Mouse (Mus musculus) T-helper 17 cell (primary cell): ENCODE results near the gene Rab2b.

Experiments used
- in situ Hi-C, 2 experiments: fragments of 300-600 bp; cut with MboI, MseI; formaldehyde crosslinking; loops; 1 replicate in 1 of 2; 2 replicates in 1 of 2; pipeline ENCODE4 v1.15.1; 2025; ENCODE audit warnings: high pct_unique_total_duplicates in 2 of 2

Rab2b gene

GRCm38 (mm10) chr14:52283629-52284028 lies 4.3 kb upstream of the Rab2b start:
- in situ Hi-C loops: no loop called here

GRCm38 (mm10) chr14:52279747-52280120 lies 389 bp upstream of the Rab2b start:
- in situ Hi-C loops: no loop called here

GRCm38 (mm10) chr14:52277210-52277609 lies 2.1 kb downstream of the Rab2b start:
- in situ Hi-C loops: no loop called here

- in situ Hi-C loops: no loop called here
Observed at GRCm38 (mm10) chr14:52272781-52273180, 6.6 kb downstream of the Rab2b start.

- in situ Hi-C loops: loop anchor here in 1 of 2 experiments (10.0 kb wide), 1 partner anchor 1193 kb away; no protein-coding TSS in a partner anchor
Observed at GRCm38 (mm10) chr14:52257484-52258213, 21.7 kb downstream of the Rab2b start, which contains the start of gene Chd8. Gene Chd8, minus strand, starts transcription at chr14:52257780.

- in situ Hi-C loops: loop anchor here in 1 of 2 experiments (10.0 kb wide), 1 partner anchor 1192 kb away; no protein-coding TSS in a partner anchor
Observed at GRCm38 (mm10) chr14:52256311-52257175, 22.8 kb downstream of the Rab2b start.

- in situ Hi-C loops: no loop called here
Observed at GRCm38 (mm10) chr14:52246129-52246528, 33.2 kb downstream of the Rab2b start.

- in situ Hi-C loops: no loop called here
Observed at GRCm38 (mm10) chr14:52244690-52245042, 34.7 kb downstream of the Rab2b start.

GRCm38 (mm10) chr14:52244041-52244689 lies 35.2 kb downstream of the Rab2b start:
- in situ Hi-C loops: no loop called here

GRCm38 (mm10) chr14:52236216-52236615 lies 43.1 kb downstream of the Rab2b start:
- in situ Hi-C loops: no loop called here

- in situ Hi-C loops: no loop called here
Observed at GRCm38 (mm10) chr14:52235165-52235564, 44.2 kb downstream of the Rab2b start.

GRCm38 (mm10) chr14:52232249-52232648 lies 47.1 kb downstream of the Rab2b start:
- in situ Hi-C loops: no loop called here

GRCm38 (mm10) chr14:52225972-52226371 lies 53.4 kb downstream of the Rab2b start:
- in situ Hi-C loops: no loop called here

- in situ Hi-C loops: no loop called here
Observed at GRCm38 (mm10) chr14:52217261-52217660, 62.1 kb downstream of the Rab2b start.
